Mouse (Mus musculus): Measurements from ENCODE around the gene Lrrfip2. TPM values are rescaled to one million over a fixed set of nuclear protein-coding genes. Genes with fewer than 3 reads are reported as not detected.

The Lrrfip2 gene
- 66.7 TPM for polyA plus RNA-seq (2014; fragmentation: Illumina TruSeq; extraction: RNeasy Lipid Tissue Mini Kit (QIAGEN cat#74804); ENCODE audit: low read depth, low replicate concordance)

GRCm38 (mm10) chr9:111117126-111117642, at the start of gene Lrrfip2:
Lrrfip2 (plus strand) TSS chr9:111117592.

GRCm38 (mm10) chr9:111271434-111272160, 154.2 kb downstream of the Lrrfip2 start, which contains the start of the genes Mlh1 and Epm2aip1:
Mlh1 (minus strand) TSS chr9:111271791.
Epm2aip1 (plus strand) TSS chr9:111271929.

Other genes starting within 250 kb of the Lrrfip2 start
- 2.3 TPM for gene Als2cl, start 237.7 kb upstream of the Lrrfip2 start, polyA plus RNA-seq (2014; fragmentation: Illumina TruSeq; extraction: RNeasy Lipid Tissue Mini Kit (QIAGEN cat#74804); ENCODE audit: low read depth, low replicate concordance)
- gene Tmie, start 237.5 kb upstream of the Lrrfip2 start, polyA plus RNA-seq (2014; fragmentation: Illumina TruSeq; extraction: RNeasy Lipid Tissue Mini Kit (QIAGEN cat#74804); ENCODE audit: low read depth, low replicate concordance) = 0.87 TPM
- not detected for gene Fam240a, start 200.7 kb upstream of the Lrrfip2 start, polyA plus RNA-seq (2014; fragmentation: Illumina TruSeq; extraction: RNeasy Lipid Tissue Mini Kit (QIAGEN cat#74804); ENCODE audit: low read depth, low replicate concordance)
- gene Tdgf1, start 171.4 kb upstream of the Lrrfip2 start, polyA plus RNA-seq (2014; fragmentation: Illumina TruSeq; extraction: RNeasy Lipid Tissue Mini Kit (QIAGEN cat#74804); ENCODE audit: low read depth, low replicate concordance) = 0.41 TPM
- gene Lrrc2, start 166.0 kb upstream of the Lrrfip2 start, polyA plus RNA-seq (2014; fragmentation: Illumina TruSeq; extraction: RNeasy Lipid Tissue Mini Kit (QIAGEN cat#74804); ENCODE audit: low read depth, low replicate concordance) = 36.4 TPM
- gene Rtp3, start 127.0 kb upstream of the Lrrfip2 start, polyA plus RNA-seq (2014; fragmentation: Illumina TruSeq; extraction: RNeasy Lipid Tissue Mini Kit (QIAGEN cat#74804); ENCODE audit: low read depth, low replicate concordance) = 3.6 TPM
- 4.1 TPM for gene Ltf, start 98.3 kb upstream of the Lrrfip2 start, polyA plus RNA-seq (2014; fragmentation: Illumina TruSeq; extraction: RNeasy Lipid Tissue Mini Kit (QIAGEN cat#74804); ENCODE audit: low read depth, low replicate concordance)
- 3.4 TPM for gene Ccrl2, start 60.1 kb upstream of the Lrrfip2 start, polyA plus RNA-seq (2014; fragmentation: Illumina TruSeq; extraction: RNeasy Lipid Tissue Mini Kit (QIAGEN cat#74804); ENCODE audit: low read depth, low replicate concordance)
- 28.1 TPM for gene Mlh1, start 154.2 kb downstream of the Lrrfip2 start, polyA plus RNA-seq (2014; fragmentation: Illumina TruSeq; extraction: RNeasy Lipid Tissue Mini Kit (QIAGEN cat#74804); ENCODE audit: low read depth, low replicate concordance)
- gene Epm2aip1, start 154.3 kb downstream of the Lrrfip2 start, polyA plus RNA-seq (2014; fragmentation: Illumina TruSeq; extraction: RNeasy Lipid Tissue Mini Kit (QIAGEN cat#74804); ENCODE audit: low read depth, low replicate concordance) = 154 TPM
- gene Trank1, start 194.1 kb downstream of the Lrrfip2 start, polyA plus RNA-seq (2014; fragmentation: Illumina TruSeq; extraction: RNeasy Lipid Tissue Mini Kit (QIAGEN cat#74804); ENCODE audit: low read depth, low replicate concordance) = 26.7 TPM